Mouse (Mus musculus) C2C12 (cell line): ENCODE measurements around the gene Cc2d2a. TPM values are rescaled to one million over a fixed set of nuclear protein-coding genes. Genes with fewer than 3 reads are reported as not detected.

Experiments
- H3K27me3 ChIP-seq: one replicate; pipeline ENCODE4 v1.6.1; 2011; ENCODE audit not compliant: control insufficient read depth, insufficient read depth, insufficient read length
- H3K36me3 ChIP-seq: one replicate; pipeline ENCODE4 v1.6.1; 2011; ENCODE audit not compliant: control insufficient read depth, insufficient read depth
- H3K4me3 ChIP-seq: one replicate; pipeline ENCODE4 v1.5.1; 2011; ENCODE audit warnings: mild to moderate bottlenecking, control low read depth; ENCODE audit not compliant: poor library complexity, insufficient read depth, severe bottlenecking
- H3K79me2 ChIP-seq: one replicate; pipeline ENCODE4 v1.6.1; 2011; ENCODE audit not compliant: control insufficient read depth, insufficient read depth
- H3K79me3 ChIP-seq: one replicate; pipeline ENCODE4 v1.6.1; 2011; ENCODE audit warnings: low read depth, control low read depth
- H3ac ChIP-seq: one replicate; pipeline ENCODE3; 2011; ENCODE audit warnings: low read depth; ENCODE audit not compliant: control insufficient read depth, insufficient read length
- CEBPB ChIP-seq: IDR thresholded peaks from one replicate; pipeline ENCODE4 v1.6.1; 2011; ENCODE audit warnings: low read depth, mild to moderate bottlenecking, control low read depth, moderate library complexity
- CTCF ChIP-seq: IDR thresholded peaks from one replicate; pipeline ENCODE4 v1.5.1; 2011; ENCODE audit not compliant: control insufficient read depth, insufficient read depth, insufficient read length
- FOSL1 ChIP-seq: IDR thresholded peaks from one replicate; pipeline ENCODE4 v1.8.0; 2011; ENCODE audit warnings: mild to moderate bottlenecking, low read length; ENCODE audit not compliant: poor library complexity, insufficient read depth, severe bottlenecking
- MAX ChIP-seq: IDR thresholded peaks from one replicate; pipeline ENCODE4 v1.6.1; 2011; ENCODE audit warnings: mild to moderate bottlenecking, control low read depth
- MYOD1 ChIP-seq: IDR thresholded peaks from one replicate; pipeline ENCODE4 v1.6.1; 2011; ENCODE audit warnings: low read depth; ENCODE audit not compliant: control insufficient read depth, insufficient read length
- MYOG ChIP-seq: IDR thresholded peaks from one replicate; pipeline ENCODE4 v1.6.1; 2011; ENCODE audit not compliant: control insufficient read depth, insufficient read length; ENCODE audit errors: extremely low read depth
- USF1 ChIP-seq: IDR thresholded peaks from one replicate; pipeline ENCODE4 v1.6.1; 2011; ENCODE audit warnings: low read depth, mild to moderate bottlenecking, control low read depth, moderate library complexity
- polyA plus RNA-seq: library from polyadenylated mRNA; unstranded; fragments of >200 nt; fragmentation: generic; extraction: Trizol; gene quantifications from one replicate; pipeline ENCODE4 v1.2.1, GENCODE M21; 2012; ENCODE audit warnings: missing spikeins

Gene Cc2d2a
- polyA plus RNA-seq, 1 experiment, result 1.6 TPM

DNA sequence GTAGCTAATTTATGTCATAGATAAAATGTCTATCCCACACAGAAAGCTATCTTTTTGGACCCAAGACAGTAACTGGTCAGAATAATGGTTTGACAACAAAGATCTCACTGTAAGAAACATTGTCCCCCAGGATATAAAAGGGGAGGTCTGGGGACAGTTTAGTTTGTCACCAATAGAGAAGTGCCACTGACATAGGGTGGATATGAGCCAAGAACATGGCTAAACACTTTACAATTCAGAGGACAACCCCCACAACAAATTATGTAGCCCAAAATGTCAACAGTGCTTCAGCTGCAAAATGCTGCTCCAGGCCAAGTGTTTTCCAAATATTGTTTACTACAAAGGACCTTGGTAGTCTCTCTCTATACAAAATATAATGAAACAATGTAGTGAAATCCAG lies 114.3 kb downstream of the Cc2d2a start:
- peaks cover 16% of the 10 kb centered on the region for H3K36me3 ChIP-seq
- peaks cover 100% of the 10 kb centered on the region for H3K79me2 ChIP-seq
- peaks cover 77% of the 10 kb centered on the region for H3K79me3 ChIP-seq
- no peak for TF ChIP-seq USF1
- no peak for TF ChIP-seq MAX
- no peak for TF ChIP-seq CTCF
- no peak for TF ChIP-seq MYOG
- no peak for TF ChIP-seq CEBPB
- TF ChIP-seq MYOD1, result no peak
- no peak for TF ChIP-seq FOSL1
- H3K27me3 ChIP-seq, result no peaks in the 10 kb centered on the region
- no peak overlapping the region for H3ac ChIP-seq
- no peak overlapping the region for H3K4me3 ChIP-seq

DNA sequence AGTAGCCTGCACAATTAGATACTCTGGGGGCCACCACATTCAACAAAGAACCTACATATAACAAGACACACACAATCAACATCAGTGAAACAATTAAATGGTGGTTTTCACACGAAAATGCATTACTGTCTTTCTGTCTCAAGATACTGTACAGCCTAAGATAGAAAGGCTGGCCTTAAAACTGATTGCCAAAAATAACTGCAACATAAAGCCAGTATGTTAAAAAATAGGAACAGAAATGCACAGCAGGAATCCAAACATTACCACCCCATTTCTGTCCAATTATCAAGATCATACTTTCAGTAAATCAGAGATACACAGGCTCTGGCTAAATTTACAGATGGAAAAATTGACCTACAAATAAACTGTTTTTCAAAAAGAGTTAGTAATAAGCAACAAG lies 114.8 kb downstream of the Cc2d2a start:
- Histone ChIP-seq H3K79me2 (peaks cover 99% of the 10 kb centered on the region), H3ac (no peak overlapping the region), H3K27me3 (no peaks in the 10 kb centered on the region), H3K79me3 (peaks cover 80% of the 10 kb centered on the region), H3K4me3 (no peak overlapping the region), H3K36me3 (peaks cover 13% of the 10 kb centered on the region)
- TF ChIP-seq CEBPB (no peak), FOSL1 (no peak), MYOD1 (no peak), USF1 (no peak)

DNA sequence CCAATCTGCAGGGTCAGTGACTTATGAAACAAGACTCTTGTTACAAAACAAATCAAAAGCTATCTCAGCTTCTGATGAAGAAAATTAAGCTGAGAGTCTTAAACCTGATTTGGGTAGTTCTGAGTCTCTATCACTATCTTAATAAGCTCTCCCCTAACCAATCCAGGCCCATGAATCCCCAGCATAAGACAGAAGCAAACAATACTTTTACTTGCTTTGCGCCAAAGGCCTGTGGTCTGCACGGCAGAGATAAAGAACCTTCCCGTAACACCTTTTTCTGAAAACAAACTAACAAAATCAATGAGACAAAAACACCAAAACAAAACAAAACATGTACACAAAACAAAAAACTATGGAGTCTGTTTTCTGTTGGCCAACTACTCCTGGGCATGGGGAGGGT lies 116.4 kb downstream of the Cc2d2a start:
- H3K36me3 ChIP-seq, result no peaks in the 10 kb centered on the region
- TF ChIP-seq MAX (no peak), MYOG (no peak), CEBPB (no peak), CTCF (no peak), USF1 (no peak), MYOD1 (no peak), FOSL1 (no peak)
- H3ac ChIP-seq, result no peak overlapping the region
- peaks cover 83% of the 10 kb centered on the region for H3K79me2 ChIP-seq
- no peaks in the 10 kb centered on the region for H3K27me3 ChIP-seq
- no peak overlapping the region for H3K4me3 ChIP-seq
- H3K79me3 ChIP-seq, result peaks cover 75% of the 10 kb centered on the region

GRCm38 (mm10) chr5:43781423-43781976 lies 119.4 kb downstream of the Cc2d2a start:
- Histone ChIP-seq H3K79me3 (peaks cover 49% of the 10 kb centered on the region), H3K4me3 (peak overlapping the region; percentile 63), H3K27me3 (no peaks in the 10 kb centered on the region), H3K36me3 (no peaks in the 10 kb centered on the region), H3K79me2 (peaks cover 54% of the 10 kb centered on the region), H3ac (peak overlapping the region; percentile 96)
- TF ChIP-seq FOSL1 (no peak), CEBPB (no peak), USF1 (no peak), CTCF (no peak), MYOD1 (no peak), MAX (no peak), MYOG (no peak)

DNA sequence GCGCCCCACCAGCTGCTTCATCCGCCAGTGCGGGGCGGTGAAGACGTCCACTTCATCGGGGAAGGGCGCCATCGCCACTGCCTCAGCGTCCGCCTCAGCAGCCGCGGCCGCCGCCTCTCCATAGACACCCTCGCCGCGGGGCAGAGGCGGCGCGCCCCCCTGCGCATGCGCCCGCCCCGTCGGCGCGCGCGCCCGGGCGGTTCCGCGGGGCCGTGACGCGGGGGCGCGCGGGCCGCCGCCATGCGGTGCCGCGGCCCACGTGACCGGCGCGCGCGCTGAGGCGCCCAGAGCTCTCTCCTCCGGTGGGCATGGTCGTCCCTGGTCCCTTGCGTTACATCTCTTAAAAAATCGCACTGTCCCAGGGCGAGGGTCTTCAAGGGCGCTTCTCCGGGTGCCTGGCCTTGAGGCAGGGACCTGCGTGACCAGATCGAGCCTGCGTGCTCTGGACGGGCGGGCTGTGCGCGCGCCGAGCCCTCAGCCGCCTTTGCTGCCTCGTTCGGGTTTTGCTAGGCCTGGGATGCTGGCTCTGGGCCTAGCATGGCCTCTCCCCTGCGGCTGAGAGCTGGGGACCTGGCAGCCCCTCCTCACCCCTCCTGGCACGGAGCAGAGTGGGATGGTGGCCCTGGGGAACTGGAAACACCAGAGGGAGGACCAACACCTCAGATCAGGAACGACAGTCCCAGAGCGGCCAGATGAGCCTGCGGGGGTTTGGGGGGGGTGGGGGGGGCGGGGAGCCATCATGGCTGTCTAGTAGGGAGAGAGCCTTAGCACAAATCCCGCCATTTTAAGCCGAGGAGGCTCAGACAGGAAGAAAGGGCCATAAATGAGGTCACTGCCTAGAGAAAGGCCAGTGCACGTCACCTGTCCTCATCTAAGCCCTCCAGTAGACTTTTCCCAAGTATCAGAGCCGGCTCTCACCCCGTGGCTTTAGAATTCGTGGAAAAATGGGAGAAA lies 120.1 kb downstream of the Cc2d2a start:
- H3K79me2 ChIP-seq, result peaks cover 47% of the 10 kb centered on the region
- peak overlapping the region; percentile 63 for H3K4me3 ChIP-seq
- H3ac ChIP-seq, result peak overlapping the region; percentile 96
- H3K27me3 ChIP-seq, result no peaks in the 10 kb centered on the region
- no peaks in the 10 kb centered on the region for H3K36me3 ChIP-seq
- peaks cover 41% of the 10 kb centered on the region for H3K79me3 ChIP-seq
- TF ChIP-seq MAX, result peak; percentile 72
- TF ChIP-seq USF1, result peak; percentile 85
- TF ChIP-seq FOSL1, result no peak

GRCm38 (mm10) chr5:43783996-43784395 lies 121.8 kb downstream of the Cc2d2a start:
- H3ac ChIP-seq, result no peak overlapping the region
- peaks cover 25% of the 10 kb centered on the region for H3K79me3 ChIP-seq
- peaks cover 29% of the 10 kb centered on the region for H3K79me2 ChIP-seq
- TF ChIP-seq MYOD1 (no peak), MAX (no peak), FOSL1 (no peak), CEBPB (no peak), CTCF (no peak), USF1 (no peak), MYOG (no peak)
- H3K27me3 ChIP-seq, result no peaks in the 10 kb centered on the region
- no peak overlapping the region for H3K4me3 ChIP-seq
- H3K36me3 ChIP-seq, result no peaks in the 10 kb centered on the region
